Mouse (Mus musculus): ENCODE results near the gene Mgat5b.

DNA sequence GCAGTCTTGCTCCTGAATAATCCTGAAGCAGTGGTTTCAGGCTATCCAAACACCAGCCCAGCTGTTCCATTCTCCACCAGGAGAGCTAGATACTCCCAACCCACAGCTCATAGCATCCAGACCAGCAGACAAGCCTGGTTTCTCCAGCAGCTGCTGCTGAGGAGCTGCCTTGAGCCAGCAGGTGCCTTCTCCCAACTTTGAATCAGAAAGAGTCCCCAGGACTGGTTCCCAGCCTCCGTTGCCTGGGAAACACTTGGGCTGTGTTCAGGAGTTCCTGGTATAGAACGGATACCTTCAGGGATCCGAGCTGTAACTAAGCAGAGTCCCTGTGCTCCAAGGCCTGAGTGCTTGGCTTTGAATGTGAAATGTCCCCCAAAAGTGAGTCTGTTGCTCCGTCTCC, 98.8 kb downstream of the Mgat5b start:
- TF ChIP-seq HCFC1 (IDR thresholded peaks at IDR 0.05; ENCODE audit: borderline replicate concordance, insufficient read depth, low read length) = no peak
- no peak for TF ChIP-seq ZNF384 (IDR thresholded peaks at IDR 0.05; ENCODE audit: low read depth, low read length)
- no peak for TF ChIP-seq CHD2 (IDR thresholded peaks at IDR 0.05; ENCODE audit: low read depth, low read length)

All from ES-E14 (cell line).